Mouse (Mus musculus): Measurements from ENCODE around the gene Snx30. TPM values are rescaled to one million over a fixed set of nuclear protein-coding genes. Genes with fewer than 3 reads are reported as not detected.

The Snx30 gene
- polyA plus RNA-seq, 1 experiment from 2014 or later: 20.5 TPM

GRCm38 (mm10) chr4:59879444-59879843 lies 73.8 kb downstream of the Snx30 start:
- no peak for ATAC-seq (ENCODE audit: low read depth)
- no peaks in the 10 kb centered on the region for H3K36me3 ChIP-seq (ENCODE audit: control insufficient read depth, insufficient read depth, low read length)
- H3K4me3 ChIP-seq (ENCODE audit: low read depth, low read length): no peak overlapping the region
- no peak overlapping the region for H3K4me2 ChIP-seq (ENCODE audit: low read depth, low read length)
- no peaks in the 10 kb centered on the region for H3K4me1 ChIP-seq (ENCODE audit: control insufficient read depth, insufficient read depth, low read length)
- no peak overlapping the region for H3K27ac ChIP-seq (ENCODE audit: low read depth, low read length)
- 77% methylated on average over 3 of the region's 3 CpGs for WGBS
- no peak overlapping the region for H3K9ac ChIP-seq (replicated peaks; ENCODE audit: low read depth, low read length)
- no peaks in the 10 kb centered on the region for H3K27me3 ChIP-seq (ENCODE audit: control insufficient read depth, insufficient read depth, low read length)
- no peaks in the 10 kb centered on the region for H3K9me3 ChIP-seq (ENCODE audit: control insufficient read depth, low read length)

GRCm38 (mm10) chr4:59880725-59881124 lies 75.1 kb downstream of the Snx30 start:
- no peak overlapping the region for H3K9ac ChIP-seq (replicated peaks; ENCODE audit: low read depth, low read length)
- WGBS: 95% methylated on average over 5 of the region's 5 CpGs
- ATAC-seq (ENCODE audit: low read depth): no peak
- no peak overlapping the region for H3K4me3 ChIP-seq (ENCODE audit: low read depth, low read length)
- no peak overlapping the region for H3K4me2 ChIP-seq (ENCODE audit: low read depth, low read length)
- no peaks in the 10 kb centered on the region for H3K27me3 ChIP-seq (ENCODE audit: control insufficient read depth, insufficient read depth, low read length)
- H3K36me3 ChIP-seq (ENCODE audit: control insufficient read depth, insufficient read depth, low read length): 0 out of 2 replicates have a peak, but pooled peaks cover 3% of the 10 kb centered on the region
- H3K4me1 ChIP-seq (ENCODE audit: control insufficient read depth, insufficient read depth, low read length): no peaks in the 10 kb centered on the region
- no peaks in the 10 kb centered on the region for H3K9me3 ChIP-seq (ENCODE audit: control insufficient read depth, low read length)
- H3K27ac ChIP-seq (ENCODE audit: low read depth, low read length): no peak overlapping the region

GRCm38 (mm10) chr4:59881210-59881609 lies 75.6 kb downstream of the Snx30 start:
- no peak for ATAC-seq (ENCODE audit: low read depth)
- 0 out of 2 replicates have a peak, but pooled peaks cover 3% of the 10 kb centered on the region for H3K36me3 ChIP-seq (ENCODE audit: control insufficient read depth, insufficient read depth, low read length)
- no peaks in the 10 kb centered on the region for H3K27me3 ChIP-seq (ENCODE audit: control insufficient read depth, insufficient read depth, low read length)
- no peaks in the 10 kb centered on the region for H3K9me3 ChIP-seq (ENCODE audit: control insufficient read depth, low read length)
- no peaks in the 10 kb centered on the region for H3K4me1 ChIP-seq (ENCODE audit: control insufficient read depth, insufficient read depth, low read length)
- no peak overlapping the region for H3K4me2 ChIP-seq (ENCODE audit: low read depth, low read length)
- H3K27ac ChIP-seq (ENCODE audit: low read depth, low read length): no peak overlapping the region
- H3K9ac ChIP-seq (replicated peaks; ENCODE audit: low read depth, low read length): no peak overlapping the region
- 91% methylated on average over 2 of the region's 2 CpGs for WGBS
- H3K4me3 ChIP-seq (ENCODE audit: low read depth, low read length): no peak overlapping the region

- Histone ChIP-seq H3K9ac (replicated peaks; ENCODE audit: low read depth, low read length) (no peak overlapping the region), H3K36me3 (ENCODE audit: control insufficient read depth, insufficient read depth, low read length) (0 out of 2 replicates have a peak, but pooled peaks cover 3% of the 10 kb centered on the region), H3K4me1 (ENCODE audit: control insufficient read depth, insufficient read depth, low read length) (no peaks in the 10 kb centered on the region), H3K27ac (ENCODE audit: low read depth, low read length) (no peak overlapping the region), H3K27me3 (ENCODE audit: control insufficient read depth, insufficient read depth, low read length) (no peaks in the 10 kb centered on the region), H3K9me3 (ENCODE audit: control insufficient read depth, low read length) (no peaks in the 10 kb centered on the region), H3K4me3 (ENCODE audit: low read depth, low read length) (no peak overlapping the region), H3K4me2 (ENCODE audit: low read depth, low read length) (no peak overlapping the region)
- WGBS: 87% methylated on average over 6 of the region's 6 CpGs
- no peak for ATAC-seq (ENCODE audit: low read depth)
Observed at GRCm38 (mm10) chr4:59884136-59884696, 78.6 kb downstream of the Snx30 start.

- Histone ChIP-seq H3K27me3 (ENCODE audit: control insufficient read depth, insufficient read depth, low read length) (no peaks in the 10 kb centered on the region), H3K36me3 (ENCODE audit: control insufficient read depth, insufficient read depth, low read length) (0 out of 2 replicates have a peak, but pooled peaks cover 3% of the 10 kb centered on the region), H3K4me1 (ENCODE audit: control insufficient read depth, insufficient read depth, low read length) (no peaks in the 10 kb centered on the region), H3K4me3 (ENCODE audit: low read depth, low read length) (no peak overlapping the region), H3K4me2 (ENCODE audit: low read depth, low read length) (no peak overlapping the region), H3K9me3 (ENCODE audit: control insufficient read depth, low read length) (no peaks in the 10 kb centered on the region), H3K9ac (replicated peaks; ENCODE audit: low read depth, low read length) (no peak overlapping the region), H3K27ac (ENCODE audit: low read depth, low read length) (no peak overlapping the region)
- WGBS: 95% methylated on average over 6 of the region's 6 CpGs
- no peak for ATAC-seq (ENCODE audit: low read depth)
Observed at GRCm38 (mm10) chr4:59886281-59886680, 80.6 kb downstream of the Snx30 start.

- H3K9me3 ChIP-seq (ENCODE audit: control insufficient read depth, low read length): no peaks in the 10 kb centered on the region
- 0 out of 2 replicates have a peak, but pooled peaks cover 3% of the 10 kb centered on the region for H3K36me3 ChIP-seq (ENCODE audit: control insufficient read depth, insufficient read depth, low read length)
- ATAC-seq (ENCODE audit: low read depth): no peak
- 91% methylated on average over 5 of the region's 5 CpGs for WGBS
- no peak overlapping the region for H3K4me2 ChIP-seq (ENCODE audit: low read depth, low read length)
- H3K9ac ChIP-seq (replicated peaks; ENCODE audit: low read depth, low read length): no peak overlapping the region
- no peaks in the 10 kb centered on the region for H3K27me3 ChIP-seq (ENCODE audit: control insufficient read depth, insufficient read depth, low read length)
- no peaks in the 10 kb centered on the region for H3K4me1 ChIP-seq (ENCODE audit: control insufficient read depth, insufficient read depth, low read length)
- H3K4me3 ChIP-seq (ENCODE audit: low read depth, low read length): no peak overlapping the region
- no peak overlapping the region for H3K27ac ChIP-seq (ENCODE audit: low read depth, low read length)
Observed at GRCm38 (mm10) chr4:59887011-59887410, 81.4 kb downstream of the Snx30 start.

- peaks cover 3% of the 10 kb centered on the region; the same call in 1 of the 2 replicates for H3K36me3 ChIP-seq (ENCODE audit: control insufficient read depth, insufficient read depth, low read length)
- no peaks in the 10 kb centered on the region for H3K27me3 ChIP-seq (ENCODE audit: control insufficient read depth, insufficient read depth, low read length)
- 76% methylated on average over 5 of the region's 5 CpGs for WGBS
- no peak overlapping the region for H3K27ac ChIP-seq (ENCODE audit: low read depth, low read length)
- no peaks in the 10 kb centered on the region for H3K4me1 ChIP-seq (ENCODE audit: control insufficient read depth, insufficient read depth, low read length)
- no peak for ATAC-seq (ENCODE audit: low read depth)
- H3K4me3 ChIP-seq (ENCODE audit: low read depth, low read length): no peak overlapping the region
- no peak overlapping the region for H3K9ac ChIP-seq (replicated peaks; ENCODE audit: low read depth, low read length)
- H3K4me2 ChIP-seq (ENCODE audit: low read depth, low read length): no peak overlapping the region
- no peaks in the 10 kb centered on the region for H3K9me3 ChIP-seq (ENCODE audit: control insufficient read depth, low read length)
Observed at GRCm38 (mm10) chr4:59888014-59888413, 82.4 kb downstream of the Snx30 start.

GRCm38 (mm10) chr4:59890086-59890600 lies 84.5 kb downstream of the Snx30 start:
- Histone ChIP-seq H3K4me2 (ENCODE audit: low read depth, low read length) (no peak overlapping the region), H3K36me3 (ENCODE audit: control insufficient read depth, insufficient read depth, low read length) (no peaks in the 10 kb centered on the region; the same call in 1 of the 2 replicates), H3K9ac (replicated peaks; ENCODE audit: low read depth, low read length) (no peak overlapping the region), H3K27me3 (ENCODE audit: control insufficient read depth, insufficient read depth, low read length) (no peaks in the 10 kb centered on the region), H3K27ac (ENCODE audit: low read depth, low read length) (no peak overlapping the region), H3K4me3 (ENCODE audit: low read depth, low read length) (no peak overlapping the region), H3K4me1 (ENCODE audit: control insufficient read depth, insufficient read depth, low read length) (no peaks in the 10 kb centered on the region), H3K9me3 (ENCODE audit: control insufficient read depth, low read length) (no peaks in the 10 kb centered on the region)
- ATAC-seq (ENCODE audit: low read depth): no peak
- 90% methylated on average over 6 of the region's 6 CpGs for WGBS

GRCm38 (mm10) chr4:59891723-59892416 lies 86.2 kb downstream of the Snx30 start:
- Histone ChIP-seq H3K9me3 (ENCODE audit: control insufficient read depth, low read length) (no peaks in the 10 kb centered on the region), H3K9ac (replicated peaks; ENCODE audit: low read depth, low read length) (no peak overlapping the region), H3K4me2 (ENCODE audit: low read depth, low read length) (no peak overlapping the region), H3K4me1 (ENCODE audit: control insufficient read depth, insufficient read depth, low read length) (no peaks in the 10 kb centered on the region), H3K4me3 (ENCODE audit: low read depth, low read length) (no peak overlapping the region), H3K27ac (ENCODE audit: low read depth, low read length) (no peak overlapping the region), H3K36me3 (ENCODE audit: control insufficient read depth, insufficient read depth, low read length) (no peaks in the 10 kb centered on the region; the same call in 1 of the 2 replicates), H3K27me3 (ENCODE audit: control insufficient read depth, insufficient read depth, low read length) (no peaks in the 10 kb centered on the region)
- no peak for ATAC-seq (ENCODE audit: low read depth)
- 91% methylated on average over 10 of the region's 10 CpGs for WGBS
